Mouse (Mus musculus) C2C12 (cell line): ENCODE results near the gene Gpsm1.

Experiments
- CEBPB ChIP-seq: IDR thresholded peaks from one replicate; pipeline ENCODE4 v1.6.1; 2011; ENCODE audit warnings: low read depth, mild to moderate bottlenecking, control low read depth, moderate library complexity
- CTCF ChIP-seq: IDR thresholded peaks from one replicate; pipeline ENCODE4 v1.5.1; 2011; ENCODE audit not compliant: control insufficient read depth, insufficient read depth, insufficient read length
- FOSL1 ChIP-seq: IDR thresholded peaks from one replicate; pipeline ENCODE4 v1.8.0; 2011; ENCODE audit warnings: mild to moderate bottlenecking, low read length; ENCODE audit not compliant: poor library complexity, insufficient read depth, severe bottlenecking
- MAX ChIP-seq: IDR thresholded peaks from one replicate; pipeline ENCODE4 v1.6.1; 2011; ENCODE audit warnings: mild to moderate bottlenecking, control low read depth
- MYOD1 ChIP-seq: IDR thresholded peaks from one replicate; pipeline ENCODE4 v1.6.1; 2011; ENCODE audit warnings: low read depth; ENCODE audit not compliant: control insufficient read depth, insufficient read length
- MYOG ChIP-seq: IDR thresholded peaks from one replicate; pipeline ENCODE4 v1.6.1; 2011; ENCODE audit not compliant: control insufficient read depth, insufficient read length; ENCODE audit errors: extremely low read depth
- USF1 ChIP-seq: IDR thresholded peaks from one replicate; pipeline ENCODE4 v1.6.1; 2011; ENCODE audit warnings: low read depth, mild to moderate bottlenecking, control low read depth, moderate library complexity

DNA sequence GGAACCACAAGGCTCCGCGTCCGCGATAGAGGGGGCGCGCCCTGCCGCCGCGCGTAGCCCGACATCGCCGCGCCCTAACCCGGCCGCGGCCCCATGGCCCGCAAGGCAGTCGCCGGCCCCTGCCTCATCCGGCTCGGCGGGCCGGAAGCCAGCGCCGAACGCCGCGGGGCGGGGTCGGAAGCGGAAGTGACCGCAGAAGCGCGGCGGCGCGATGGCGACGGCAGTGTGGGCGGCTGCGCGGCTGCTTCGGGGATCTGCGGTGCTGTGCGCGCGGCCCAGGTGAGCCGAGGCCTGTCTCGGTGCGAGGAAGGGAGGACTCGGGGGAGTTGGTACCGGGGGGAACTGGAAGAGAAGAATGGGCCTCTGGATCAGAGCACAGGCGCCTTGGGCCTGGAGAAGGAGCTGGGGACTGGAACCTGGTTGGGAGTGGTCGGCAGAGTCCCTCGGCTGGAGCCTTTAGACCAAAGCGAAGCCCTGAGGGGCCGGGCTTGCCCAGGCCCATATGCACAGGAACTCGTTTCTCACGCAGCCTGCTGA is 73.9 kb downstream of the Gpsm1 start, which contains the start of the genes Entr1 and Pmpca:
- TF ChIP-seq CTCF = no peak
- TF ChIP-seq USF1 = no peak
- TF ChIP-seq CEBPB = no peak
- TF ChIP-seq MAX = peak; percentile 77
- TF ChIP-seq MYOD1 = no peak
- TF ChIP-seq FOSL1 = no peak
- no peak for TF ChIP-seq MYOG
